Mouse (Mus musculus): ENCODE measurements around the gene Gemin8.

Gene Gemin8

DNA sequence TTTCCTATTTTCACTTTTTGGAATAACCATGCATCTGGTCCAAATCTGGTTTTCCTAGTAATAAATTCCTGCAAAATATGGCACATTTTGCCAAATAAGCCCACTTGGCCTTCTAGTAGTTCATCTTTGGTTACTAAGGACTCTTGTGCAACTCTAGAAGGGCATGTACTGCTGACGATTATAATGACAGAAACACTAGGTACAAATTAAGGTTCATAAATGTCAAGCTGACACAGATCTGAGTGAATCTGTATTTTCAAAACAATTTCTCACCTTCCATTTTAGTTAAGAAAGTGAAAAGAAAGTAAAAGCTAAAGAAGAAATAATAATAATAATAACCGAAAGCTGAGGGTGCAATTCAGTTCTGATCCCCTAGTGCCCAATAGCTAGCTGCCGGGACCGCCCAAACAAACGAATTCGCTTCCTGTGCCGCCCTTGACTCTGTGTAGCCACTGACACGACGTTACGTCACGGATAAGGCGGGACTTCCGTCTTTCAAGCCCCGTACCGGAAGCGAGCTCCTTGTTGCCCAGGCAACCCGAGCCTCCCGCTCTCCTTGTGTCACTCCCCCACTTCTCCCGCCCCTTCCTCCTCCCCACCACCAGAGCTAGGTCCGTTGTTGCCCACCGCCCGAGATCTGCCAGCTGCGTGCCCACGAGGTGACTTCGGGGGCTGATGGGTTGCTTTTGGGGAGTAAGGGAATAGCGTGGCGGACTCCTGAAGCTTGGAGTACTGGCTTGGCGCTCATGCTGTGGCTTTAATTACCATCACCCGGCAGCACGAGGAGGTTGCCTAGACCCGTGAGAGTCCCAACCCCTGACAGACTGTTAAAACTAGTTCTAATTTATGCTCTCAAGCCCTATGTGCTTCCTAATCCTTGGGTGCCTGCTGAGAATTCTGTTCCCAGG is at the start of gene Gemin8:
TSS of gene Gemin8 (plus strand) at position 563 of the 908 bp plus-strand sequence.
- peak; percentile 90 for DNase-seq (ENCODE audit: low read depth, low spot score)

DNA sequence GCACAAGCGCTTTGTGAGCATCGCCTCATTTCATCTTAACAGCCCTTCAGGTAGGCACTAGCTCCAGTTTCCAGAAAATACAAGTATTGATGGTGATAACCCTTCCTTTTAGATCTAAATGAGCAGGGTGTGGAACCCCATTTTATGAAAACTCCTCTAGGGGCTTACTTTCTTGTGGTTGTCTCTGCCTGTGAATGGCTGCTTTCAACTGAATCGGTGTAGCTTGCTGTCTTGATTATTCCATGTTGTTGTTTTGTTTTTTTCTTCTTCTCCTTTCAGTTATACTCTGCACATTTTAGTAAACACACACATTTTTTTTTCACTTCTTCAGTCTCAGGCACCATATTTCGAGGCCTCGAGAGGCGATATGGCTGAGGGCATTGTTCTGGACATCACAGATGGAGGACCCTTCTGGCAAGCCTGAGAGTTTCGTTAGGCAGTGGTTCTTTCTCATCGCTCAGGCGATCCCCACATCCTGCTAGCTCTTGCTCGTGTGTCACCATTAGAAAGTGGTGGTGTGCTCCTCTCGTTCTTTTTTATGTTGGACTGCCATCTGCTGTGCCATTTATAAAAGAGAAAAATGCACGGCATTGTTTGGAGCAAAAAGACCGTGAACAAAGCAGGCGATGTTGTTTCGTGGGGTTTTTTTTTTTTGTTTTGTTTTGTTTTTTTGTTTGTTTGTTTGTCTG is 23.0 kb upstream of the Gemin8 start:
- no peak for DNase-seq (ENCODE audit: low read depth, low spot score)

DNA sequence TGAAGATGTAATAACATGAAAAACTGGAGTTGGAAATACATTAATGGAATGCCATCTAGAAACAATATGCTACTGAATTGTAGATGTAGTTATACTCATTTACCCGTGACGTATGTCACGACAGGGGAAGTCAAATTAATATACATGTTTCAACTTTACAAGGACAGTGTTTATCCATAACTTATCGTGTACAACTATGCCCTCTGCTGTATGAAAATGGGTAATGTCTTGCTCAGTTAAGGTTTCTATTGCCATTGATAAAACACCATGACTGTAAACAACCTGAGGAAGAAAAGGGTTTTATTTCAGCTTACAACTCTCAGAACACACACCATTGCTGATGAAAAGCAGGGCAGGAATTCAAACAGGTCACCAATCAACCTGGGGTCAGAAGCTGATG is 7.5 kb upstream of the Gemin8 start:
- DNase-seq (ENCODE audit: low read depth, low spot score) = no peak

DNA sequence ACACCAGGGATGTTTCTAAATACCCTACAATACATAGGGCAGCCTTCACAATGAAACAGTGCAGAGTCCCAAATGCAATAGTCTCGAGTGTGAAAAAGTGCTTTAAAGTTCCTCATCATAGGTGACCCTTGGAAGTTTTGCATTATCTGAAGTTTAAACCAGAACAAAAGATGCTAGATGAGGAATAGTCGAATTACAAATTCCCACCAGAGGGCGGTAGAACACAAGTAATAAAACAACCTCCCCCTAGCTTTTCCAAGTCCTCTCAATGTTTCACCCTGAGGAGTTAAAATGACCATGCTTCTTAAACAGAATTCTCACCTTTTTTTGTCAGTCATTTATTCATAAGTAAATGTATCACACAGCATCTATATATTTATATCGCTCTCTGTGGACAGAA is 2.9 kb upstream of the Gemin8 start:
- no peak for DNase-seq (ENCODE audit: low read depth, low spot score)

DNA sequence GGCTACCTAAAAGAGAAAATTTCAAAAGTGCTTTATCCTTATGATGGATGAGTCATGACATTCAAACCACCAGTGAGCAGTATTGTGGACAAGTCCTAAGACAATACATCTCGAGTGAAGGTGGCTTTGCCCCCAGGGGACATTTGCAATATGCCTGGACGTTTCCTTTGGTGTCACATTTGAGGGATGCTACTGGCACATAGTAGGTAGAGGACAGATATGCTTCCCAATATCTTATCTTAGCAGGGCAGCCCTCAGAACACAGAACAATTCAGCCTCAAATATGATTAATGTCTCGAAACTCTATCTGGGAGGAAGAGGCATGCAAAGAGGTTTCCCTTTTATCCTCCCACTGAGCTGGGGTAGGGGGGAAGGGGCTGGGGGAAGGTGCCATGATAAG is 2.3 kb upstream of the Gemin8 start:
- DNase-seq (ENCODE audit: low read depth, low spot score) = no peak

DNA sequence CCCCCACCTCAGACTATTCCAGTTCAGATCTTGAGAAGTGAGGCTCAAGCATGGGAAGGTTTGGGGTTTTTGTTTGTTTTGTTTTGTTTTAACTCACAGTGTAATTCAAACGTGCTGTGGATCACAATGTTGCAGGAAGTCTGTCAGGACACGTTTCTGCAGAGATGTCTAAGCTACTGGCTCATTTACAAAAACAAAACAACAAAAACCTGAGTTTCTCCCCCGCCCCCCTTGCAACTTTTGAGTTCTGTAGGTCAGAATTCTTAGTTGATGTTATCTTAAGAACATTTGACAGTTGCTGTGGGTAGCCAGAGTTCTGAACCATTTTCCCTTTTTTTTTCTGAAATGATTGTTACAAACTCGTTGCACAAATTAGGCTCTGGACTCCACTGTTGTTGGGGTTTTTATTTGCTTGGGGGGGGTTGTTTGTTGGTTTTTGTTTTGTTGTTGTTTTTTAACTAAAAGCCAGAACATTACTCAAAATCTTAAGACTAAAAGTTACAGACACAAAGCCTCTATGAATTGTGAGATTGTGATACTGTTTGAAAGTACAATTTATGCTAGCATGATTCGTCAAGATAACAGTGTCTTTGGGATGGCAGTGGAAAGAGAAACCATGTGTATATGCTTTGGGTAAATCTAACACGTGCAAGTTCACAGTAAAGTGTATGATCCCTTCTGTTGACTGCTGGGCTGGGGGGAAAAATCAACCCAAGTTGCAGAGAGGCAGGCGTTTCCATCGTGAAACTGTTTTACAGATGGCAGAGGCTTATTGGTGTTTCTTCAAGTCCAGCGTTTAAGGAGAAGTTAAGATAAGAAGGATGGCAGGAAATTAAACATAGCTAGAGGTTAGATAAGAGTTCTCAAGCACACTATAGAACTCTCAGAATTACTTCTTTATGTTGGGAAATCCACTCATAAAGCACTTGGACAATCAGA is 815 bp downstream of the Gemin8 start:
- DNase-seq (ENCODE audit: low read depth, low spot score) = no peak

DNA sequence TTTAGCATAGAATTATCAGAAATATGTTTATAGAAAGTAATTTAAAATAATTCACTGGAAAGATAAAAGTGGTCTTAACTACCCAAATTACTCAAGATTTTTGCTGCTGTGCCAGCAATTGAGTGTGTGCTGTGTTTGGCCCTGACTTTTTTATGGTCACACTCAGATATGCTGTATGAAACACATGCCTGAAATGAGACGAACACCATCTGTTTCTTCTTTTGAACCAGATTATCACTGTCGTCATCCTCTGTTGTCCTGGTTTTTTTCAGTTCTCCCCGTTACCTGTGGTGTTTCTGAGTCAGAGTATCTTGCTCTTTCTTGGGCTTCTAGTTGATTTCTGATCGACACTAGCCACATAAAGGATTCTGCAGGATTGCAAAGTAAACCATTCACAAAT is 1.8 kb downstream of the Gemin8 start:
- DNase-seq (ENCODE audit: low read depth, low spot score) = no peak

DNA sequence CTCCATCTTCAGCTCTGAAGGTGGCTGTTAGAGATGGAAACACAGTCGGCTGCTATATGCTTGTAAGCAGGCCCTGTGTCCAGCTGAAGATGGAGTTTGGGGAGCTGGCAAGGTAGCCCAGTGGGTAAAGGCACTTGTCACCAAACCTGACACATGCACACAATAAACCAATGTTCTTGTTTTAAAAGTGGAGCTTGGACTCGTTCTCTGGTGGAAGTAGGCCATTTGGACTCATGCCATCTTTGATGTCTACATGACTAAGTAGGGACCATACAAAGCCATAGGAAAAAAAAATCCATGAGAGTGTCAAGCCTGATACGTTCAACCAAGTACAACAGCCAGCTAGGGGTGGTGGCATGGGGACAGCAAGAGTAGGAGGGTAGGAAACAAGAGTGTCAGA is 2.4 kb downstream of the Gemin8 start:
- DNase-seq (ENCODE audit: low read depth, low spot score) = no peak

DNA sequence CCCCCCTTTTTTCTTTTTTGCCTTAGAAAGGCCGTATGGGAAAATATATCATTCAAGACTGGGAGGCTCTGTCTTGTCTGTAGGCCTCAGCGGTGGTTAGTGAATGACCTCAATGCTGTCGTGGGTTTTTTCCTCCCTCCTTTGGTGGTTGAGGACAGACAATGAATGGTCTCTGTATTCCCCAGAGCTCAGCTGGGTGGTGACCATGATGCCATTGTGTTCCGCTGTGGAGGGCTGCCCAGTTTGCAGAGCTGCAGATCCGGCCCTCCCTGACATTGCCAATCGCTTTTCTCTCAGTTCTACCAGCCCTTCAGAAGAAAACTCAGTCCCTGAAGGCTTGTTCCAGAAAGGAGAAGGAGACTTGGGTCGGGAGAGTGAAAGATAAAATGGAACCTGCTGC is 3.5 kb downstream of the Gemin8 start:
- no peak for DNase-seq (ENCODE audit: low read depth, low spot score)

DNA sequence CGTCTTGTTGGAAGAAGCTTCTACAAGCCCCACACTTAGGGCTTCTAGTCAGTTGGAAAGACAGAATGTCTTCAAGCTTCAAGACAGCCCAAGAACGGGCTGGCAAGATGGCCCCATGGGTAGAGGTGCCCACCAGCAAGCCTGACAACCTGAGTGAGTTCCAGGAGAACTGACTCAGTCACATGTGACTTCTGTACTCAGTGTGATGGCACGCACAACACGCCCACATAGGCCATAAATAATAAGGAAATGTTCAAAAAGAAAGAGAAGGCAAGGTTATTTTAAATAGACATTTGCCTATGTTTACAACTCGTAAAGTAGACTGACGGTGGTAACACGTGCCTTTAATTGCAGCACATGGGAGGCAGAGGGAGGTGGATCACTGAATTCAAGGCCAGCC is 7.7 kb downstream of the Gemin8 start:
- no peak for DNase-seq (ENCODE audit: low read depth, low spot score)

DNA sequence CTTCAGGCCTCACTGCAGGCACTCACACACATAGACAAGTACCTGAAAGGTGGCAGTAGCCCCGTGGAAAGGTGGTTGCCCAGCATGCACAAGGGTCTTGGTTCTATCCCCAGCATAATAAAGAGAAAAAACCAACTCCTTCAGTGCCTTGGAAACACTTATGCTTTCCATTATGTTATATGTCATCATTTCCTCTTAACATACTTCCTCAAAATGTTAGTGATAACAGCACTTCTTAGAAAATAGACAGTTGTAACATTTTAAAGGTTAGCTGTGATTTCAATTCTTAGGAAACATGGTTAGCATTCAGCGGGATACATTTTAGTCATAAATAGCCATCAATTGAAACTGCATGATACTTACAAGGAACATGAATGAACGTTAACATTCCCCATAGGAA is 12.8 kb downstream of the Gemin8 start:
- no peak for DNase-seq (ENCODE audit: low read depth, low spot score)

DNA sequence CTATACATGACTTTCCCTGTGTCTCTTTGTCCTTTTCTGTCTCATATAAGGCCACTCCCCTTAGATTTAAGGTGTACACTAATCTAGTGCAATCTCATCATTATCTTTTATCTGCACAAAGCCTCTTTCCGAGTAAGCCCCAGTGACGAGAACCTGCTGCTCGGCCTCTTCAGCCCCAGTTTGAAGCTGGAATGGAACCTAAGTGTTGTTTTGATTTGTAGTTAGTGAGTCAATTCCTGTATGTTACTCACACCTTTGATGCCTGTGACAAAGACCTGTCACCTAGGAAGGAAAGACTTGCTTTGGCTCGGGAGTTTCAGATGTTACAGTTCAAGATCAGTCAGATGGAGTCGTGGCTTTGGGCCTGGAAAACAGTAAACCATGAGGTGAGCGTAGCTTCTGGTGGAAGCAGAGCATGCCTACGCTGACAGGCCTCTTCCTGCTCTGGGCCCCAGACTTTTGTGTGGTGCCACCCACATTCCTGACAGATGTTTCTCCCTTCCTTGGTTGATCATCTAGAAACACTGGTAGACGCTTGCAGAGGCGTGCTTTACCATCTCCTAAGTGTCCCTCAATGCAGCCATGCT is 15.2 kb downstream of the Gemin8 start:
- DNase-seq (ENCODE audit: low read depth, low spot score) = no peak

DNA sequence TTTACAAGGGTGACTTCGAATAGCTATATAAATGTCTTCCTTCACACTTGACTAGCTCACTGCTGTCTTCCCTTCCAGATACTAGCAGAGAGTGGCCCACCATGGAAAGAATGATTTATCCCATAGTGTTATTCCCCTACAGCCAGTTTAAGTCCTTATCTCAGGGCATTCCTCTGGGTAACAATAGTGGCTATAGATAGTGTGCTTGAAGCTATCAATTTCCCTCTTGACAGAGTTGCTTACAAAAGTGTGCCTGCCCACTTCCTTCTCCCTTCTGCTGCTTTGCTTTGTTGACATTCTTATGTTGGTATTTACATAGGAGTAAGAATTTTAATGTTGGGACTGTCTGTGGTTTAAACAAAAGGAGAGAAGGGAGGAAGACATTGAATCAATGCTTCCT is 17.5 kb downstream of the Gemin8 start:
- no peak for DNase-seq (ENCODE audit: low read depth, low spot score)

DNA sequence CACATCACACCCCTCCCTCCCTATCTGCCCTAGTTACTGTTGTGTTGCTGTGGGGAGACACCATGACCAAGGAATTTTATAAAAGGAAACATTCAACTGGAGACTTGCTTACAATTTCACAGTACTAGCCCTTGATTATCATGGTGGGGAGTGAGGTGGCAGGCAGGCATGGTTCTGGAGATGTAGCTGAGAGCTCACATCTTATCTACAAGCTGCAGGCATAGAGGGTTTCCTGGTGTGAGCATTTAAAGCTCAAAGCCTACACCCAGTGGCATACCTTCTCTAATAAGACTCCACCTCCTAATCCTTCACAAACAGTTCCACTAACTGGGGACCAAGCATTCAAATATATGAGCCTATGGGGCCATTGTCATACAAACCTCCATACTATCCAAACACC is 26.1 kb downstream of the Gemin8 start:
- no peak for DNase-seq (ENCODE audit: low read depth, low spot score)

DNA sequence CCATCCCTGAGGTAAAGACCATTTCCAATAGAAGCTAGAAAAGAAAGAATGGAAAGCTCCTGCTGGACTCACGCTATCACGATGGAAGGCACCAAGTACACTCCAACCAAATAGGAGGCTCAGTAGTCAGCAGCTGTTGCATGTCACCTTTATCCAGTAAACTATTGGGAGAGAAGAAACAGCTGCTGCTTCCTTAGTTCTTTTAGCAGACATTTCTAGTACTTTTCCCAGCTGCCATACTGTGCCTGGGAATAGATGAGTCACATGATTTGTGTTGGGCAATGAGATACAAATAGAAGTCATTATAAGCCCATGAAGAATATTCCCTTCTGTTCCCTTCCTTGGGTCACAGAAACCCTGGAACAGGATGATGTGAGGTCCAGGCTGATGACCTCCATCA is 28.0 kb downstream of the Gemin8 start:
- no peak for DNase-seq (ENCODE audit: low read depth, low spot score)

DNA sequence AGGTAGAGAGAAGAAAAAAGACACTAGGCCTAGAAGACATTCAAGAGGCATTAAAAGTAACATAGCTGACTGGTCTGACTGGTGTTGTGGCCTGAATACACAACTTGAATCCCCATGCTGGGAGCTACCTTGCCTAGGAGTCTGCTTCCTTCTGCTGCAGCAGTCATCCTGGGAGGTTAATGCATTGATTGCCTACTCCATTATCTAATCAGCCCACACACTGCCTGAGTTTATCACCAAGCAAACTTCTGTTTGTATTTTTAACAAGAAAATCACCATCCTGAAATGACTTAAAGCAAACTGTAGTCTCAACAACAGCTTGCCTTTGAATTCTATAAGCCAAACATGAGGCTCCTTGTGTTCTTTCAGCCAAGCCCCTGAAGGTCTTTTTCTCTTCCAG is 29.6 kb downstream of the Gemin8 start:
- no peak for DNase-seq (ENCODE audit: low read depth, low spot score)

DNA sequence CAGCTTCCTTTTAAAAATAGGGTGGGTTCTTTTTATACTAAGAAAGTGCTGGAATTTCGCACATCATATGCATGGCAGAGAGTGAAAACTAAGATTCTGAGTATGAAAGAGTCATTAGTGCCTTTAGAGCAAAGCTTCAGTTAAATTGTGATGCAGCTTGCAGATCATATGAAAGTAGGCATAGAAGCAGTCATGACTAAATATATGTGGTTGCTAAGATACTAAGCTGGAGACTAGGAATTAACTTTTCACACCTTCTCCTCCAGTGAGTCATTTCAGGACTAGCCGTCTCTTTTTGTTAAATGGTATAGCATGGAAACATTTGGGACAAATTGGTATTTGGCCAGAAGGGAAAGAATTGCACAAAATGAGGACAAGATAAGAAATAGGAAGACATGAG is 44.3 kb downstream of the Gemin8 start:
- no peak for DNase-seq (ENCODE audit: low read depth, low spot score)

DNA sequence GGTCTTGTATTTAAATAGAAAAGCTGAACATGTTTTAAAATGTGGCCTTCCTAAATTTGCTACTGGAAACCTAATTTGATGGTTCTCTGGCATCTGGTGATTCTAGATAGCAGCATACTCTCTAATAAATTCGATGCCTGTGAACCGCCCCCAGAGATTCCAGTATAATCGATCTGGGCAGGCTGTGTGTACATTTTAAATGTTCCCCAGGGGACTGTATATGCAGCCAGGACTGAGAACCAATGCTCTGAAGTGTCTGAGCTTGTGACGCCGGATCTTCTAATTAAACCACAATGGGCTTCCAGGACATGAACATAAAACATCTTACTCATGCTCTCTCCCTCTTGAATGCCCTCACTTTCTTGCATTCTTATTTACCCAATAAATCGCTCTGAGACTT is 46.0 kb downstream of the Gemin8 start:
- DNase-seq (ENCODE audit: low read depth, low spot score) = no peak

DNA sequence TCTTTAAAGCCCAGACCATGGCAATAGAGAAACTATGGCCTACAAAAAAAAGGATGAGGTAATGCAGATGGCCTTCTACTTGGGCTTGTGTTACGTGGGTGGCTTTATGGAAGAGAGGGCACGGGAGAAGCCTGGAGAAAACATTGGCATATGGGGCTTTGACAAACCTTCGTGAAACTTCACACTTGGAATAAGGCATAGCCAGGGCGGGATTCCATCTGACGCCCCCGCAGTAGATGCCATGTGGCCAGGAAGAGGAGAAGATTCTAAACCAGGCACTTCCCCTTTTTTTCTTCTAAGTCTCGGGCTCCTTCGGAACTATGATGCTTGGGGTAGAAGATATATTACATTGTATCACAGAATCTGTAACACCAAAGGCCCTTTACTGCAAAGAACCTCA is 46.5 kb downstream of the Gemin8 start:
- no peak for DNase-seq (ENCODE audit: low read depth, low spot score)

DNA sequence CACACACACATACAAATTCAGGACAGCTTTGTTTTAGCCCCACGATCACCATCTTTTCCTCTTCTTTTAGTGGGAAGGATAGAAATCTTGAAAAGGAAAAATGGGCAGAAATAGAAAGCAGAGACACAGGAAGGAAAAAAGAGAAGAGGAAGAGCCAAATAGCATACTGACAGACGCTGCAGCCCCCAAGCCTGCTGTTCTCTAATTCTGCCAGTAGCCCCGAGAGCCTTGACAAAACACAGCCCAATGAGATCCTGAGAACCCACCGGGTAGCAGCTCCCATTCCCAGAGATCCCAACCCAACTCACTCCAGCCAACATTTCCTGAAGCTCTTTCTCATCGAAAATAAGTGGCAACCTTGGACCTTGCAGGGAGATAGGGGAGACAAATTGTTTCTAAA is 49.1 kb downstream of the Gemin8 start:
- DNase-seq (ENCODE audit: low read depth, low spot score) = no peak

DNA sequence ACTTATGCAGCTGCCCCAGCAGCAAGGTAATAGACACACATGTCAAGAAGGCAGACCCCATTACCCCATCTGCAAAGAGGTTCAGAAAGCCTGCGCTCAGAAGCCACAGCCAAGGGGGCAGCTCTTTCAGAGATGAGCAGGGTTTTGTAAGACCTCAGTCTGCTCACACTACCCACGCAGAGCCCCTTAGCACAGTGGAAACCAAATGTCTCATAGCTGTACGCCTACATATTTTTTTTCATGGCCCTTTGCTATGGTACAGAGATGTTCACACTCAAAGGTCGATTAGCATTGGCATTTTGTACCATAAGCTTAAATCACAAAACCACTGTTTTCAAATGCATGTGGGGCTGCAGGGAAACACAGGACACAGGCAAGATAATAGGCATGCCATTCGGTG is 56.6 kb downstream of the Gemin8 start:
- no peak for DNase-seq (ENCODE audit: low read depth, low spot score)

DNA sequence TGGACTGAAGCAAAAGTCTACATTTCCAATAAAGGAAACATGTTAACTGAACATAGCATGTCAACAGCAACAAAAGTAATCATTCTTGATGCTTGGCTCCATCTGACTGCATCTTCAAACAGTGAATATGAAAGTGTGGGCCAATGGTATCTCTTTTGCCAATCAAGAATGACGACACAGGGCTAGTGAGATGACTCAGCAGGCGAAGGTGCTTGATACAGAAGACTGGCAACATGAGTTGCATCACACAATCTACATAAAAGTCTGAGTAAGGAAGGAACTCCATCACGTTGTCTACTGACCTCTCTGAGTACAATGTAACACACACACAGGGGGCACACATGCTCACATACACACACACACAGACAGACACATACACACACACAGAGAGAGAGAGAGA is 59.5 kb downstream of the Gemin8 start:
- DNase-seq (ENCODE audit: low read depth, low spot score) = no peak

All from skeletal muscle tissue, adult 2 months (tissue).